Mouse (Mus musculus): ENCODE data around the gene Pet100.

Pet100 gene

DNA sequence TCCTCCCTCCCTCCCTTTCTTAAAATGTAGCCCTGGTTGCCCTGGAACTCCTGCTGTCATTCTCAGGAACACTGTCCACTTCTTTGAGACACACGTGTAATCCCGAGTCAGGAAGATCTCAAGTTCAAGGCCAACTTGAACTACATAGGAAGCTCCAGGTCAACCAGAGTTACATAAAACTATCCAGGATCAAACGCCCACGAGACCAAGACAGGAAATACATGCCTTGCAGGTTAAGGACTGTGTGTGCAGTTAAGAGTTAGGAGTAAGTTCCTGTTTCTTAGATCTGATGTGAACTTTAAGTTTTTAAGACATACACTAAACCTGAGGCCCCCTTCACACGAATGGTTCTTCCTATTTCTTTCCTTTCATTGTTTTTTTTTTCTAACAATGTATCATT, 5.6 kb downstream of the Pet100 start:
- DNase-seq (ENCODE audit: low spot score): no peak

DNA sequence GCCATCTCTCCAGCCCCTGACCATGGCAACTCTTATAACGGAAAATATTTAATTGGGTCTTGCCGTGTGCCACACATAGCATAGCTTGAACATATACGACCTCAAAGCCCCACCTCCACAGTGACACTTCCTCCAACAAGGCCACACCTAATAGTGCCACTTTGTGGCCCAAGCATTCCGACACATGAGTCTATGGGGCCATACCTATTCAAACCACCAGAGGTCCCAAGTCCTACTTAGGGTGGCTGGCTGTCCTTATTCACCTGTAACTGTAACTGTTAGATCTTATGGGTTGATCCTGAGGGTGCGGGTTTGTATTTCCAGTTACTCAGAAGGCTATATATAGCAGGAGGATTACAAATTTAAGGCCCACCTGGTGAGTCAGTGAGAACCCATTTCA, 6.7 kb downstream of the Pet100 start:
- DNase-seq (ENCODE audit: low spot score): peak; percentile 45

DNA sequence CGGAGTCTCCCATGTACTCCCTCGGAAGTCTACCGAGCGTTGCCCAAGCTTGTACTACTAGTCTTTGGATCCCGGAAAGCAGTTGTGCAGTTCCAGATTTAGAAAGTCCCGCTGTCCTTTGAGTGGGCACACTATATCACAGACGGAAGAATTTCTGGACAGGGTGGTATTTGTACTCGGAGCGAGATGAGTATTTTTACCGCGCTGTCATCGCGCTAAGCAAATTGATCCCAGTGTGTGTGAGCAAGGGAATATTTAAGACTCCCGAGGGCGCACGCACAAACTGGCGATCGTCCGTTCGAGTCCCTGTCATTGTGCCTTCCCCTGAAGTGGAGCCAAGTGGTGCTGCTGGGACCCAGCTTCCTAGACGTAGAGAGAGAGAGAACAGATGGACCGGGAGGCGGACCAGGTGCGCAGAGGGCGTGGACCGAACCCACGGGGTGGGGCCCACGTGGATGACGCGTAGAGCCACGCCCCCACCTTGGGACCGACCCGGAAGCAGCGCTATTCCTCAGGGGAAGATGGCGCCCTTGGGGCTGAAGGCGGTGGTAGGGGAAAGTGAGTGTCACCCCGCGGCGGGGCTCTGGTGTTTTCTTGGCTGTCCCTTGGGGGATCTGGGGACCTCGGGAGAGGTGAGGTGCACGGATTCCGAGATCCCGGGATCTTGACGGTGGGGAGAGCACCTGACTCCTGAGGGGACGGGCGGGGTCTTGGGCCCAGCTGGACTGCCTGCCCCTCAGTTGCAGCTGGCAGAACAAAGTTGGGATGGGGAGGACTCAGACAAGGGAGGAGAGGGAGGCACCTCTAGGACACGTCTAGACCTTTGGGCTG, 9.5 kb downstream of the Pet100 start, which contains the start of gene Stxbp2:
Gene Stxbp2, plus strand, starts transcription at position 309 of the 831 bp plus-strand sequence.
- DNase-seq (ENCODE audit: low spot score): peak; percentile 69

DNA sequence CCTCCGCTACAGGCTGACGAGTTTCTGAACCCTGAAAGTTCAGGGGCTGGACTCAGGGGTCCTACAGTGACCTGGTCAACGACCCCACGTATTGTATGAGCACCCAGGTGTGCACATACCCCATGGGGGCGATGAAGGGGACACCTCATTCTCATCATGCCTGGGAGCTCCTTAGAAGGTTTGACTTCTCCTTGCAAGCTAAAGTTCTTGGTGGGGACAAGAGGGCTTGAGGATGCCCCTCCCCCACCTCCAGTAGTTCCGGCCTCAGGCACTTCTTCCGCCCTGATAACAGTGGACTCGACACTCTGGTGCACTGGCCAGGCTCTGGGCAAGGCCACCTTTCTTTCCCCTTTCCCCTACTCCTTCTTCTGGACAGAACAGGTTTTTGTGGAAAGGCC, 10.1 kb downstream of the Pet100 start:
- DNase-seq (ENCODE audit: low spot score): peak; percentile 28

GRCm38 (mm10) chr8:3645804-3646203, 24.5 kb downstream of the Pet100 start:
- peak; percentile 8 for DNase-seq (ENCODE audit: low spot score)

GRCm38 (mm10) chr8:3646824-3647531, 25.6 kb downstream of the Pet100 start:
- DNase-seq (ENCODE audit: low spot score): no peak

DNA sequence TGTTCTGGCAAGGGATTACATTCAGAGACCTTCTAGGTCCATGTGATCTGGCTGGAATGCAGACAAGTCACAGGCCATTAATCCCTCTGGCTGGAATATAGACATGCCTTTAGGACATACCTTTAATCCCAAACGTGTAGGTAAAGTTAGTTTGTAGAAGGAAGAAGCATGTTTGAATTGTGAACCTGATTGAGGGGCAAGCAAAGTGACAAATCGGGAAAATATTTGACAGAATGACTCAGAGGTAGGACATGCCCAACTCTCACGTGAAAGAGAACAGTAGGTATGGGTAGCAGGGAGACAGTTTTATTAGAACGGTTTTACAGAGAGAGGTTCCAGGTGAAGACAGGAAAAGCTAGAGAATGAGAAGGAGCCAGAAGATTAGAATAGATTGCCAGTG, 26.2 kb downstream of the Pet100 start:
- DNase-seq (ENCODE audit: low spot score): no peak

GRCm38 (mm10) chr8:3648268-3648667, 26.9 kb downstream of the Pet100 start:
- no peak for DNase-seq (ENCODE audit: low spot score)

- peak; percentile 57 for DNase-seq (ENCODE audit: low spot score)
These were observed 27.6 kb downstream of the Pet100 start for GRCm38 (mm10) chr8:3648990-3649389.

DNA sequence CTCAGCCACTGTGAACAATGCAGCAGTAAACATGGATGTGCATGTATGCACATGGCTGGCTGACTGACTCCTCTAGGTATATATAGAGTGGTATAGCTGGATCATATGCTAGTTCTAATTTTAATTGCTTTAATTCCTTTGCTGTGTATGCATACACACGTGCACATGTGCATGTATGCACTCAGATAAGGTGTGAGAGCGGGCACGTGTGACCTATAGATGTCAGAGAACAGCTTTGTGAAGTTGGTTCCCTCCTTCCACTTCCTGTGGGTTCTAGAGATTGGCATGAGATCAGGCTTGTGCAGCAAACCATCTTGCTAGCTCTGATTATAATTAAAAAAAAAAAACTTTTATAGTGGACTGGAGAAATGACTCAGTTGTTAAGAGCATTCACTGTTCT, 31.5 kb downstream of the Pet100 start:
- DNase-seq (ENCODE audit: low spot score): no peak

GRCm38 (mm10) chr8:3654726-3655508, 33.6 kb downstream of the Pet100 start:
- DNase-seq (ENCODE audit: low spot score): no peak

- DNase-seq (ENCODE audit: low spot score): no peak
These were observed 34.2 kb downstream of the Pet100 start, which contains the start of gene Retn for GRCm38 (mm10) chr8:3655526-3655925. Retn (plus strand) TSS chr8:3655770.

- DNase-seq (ENCODE audit: low spot score): peak; percentile 53
These were observed 35.5 kb downstream of the Pet100 start for GRCm38 (mm10) chr8:3656725-3657381.

DNA sequence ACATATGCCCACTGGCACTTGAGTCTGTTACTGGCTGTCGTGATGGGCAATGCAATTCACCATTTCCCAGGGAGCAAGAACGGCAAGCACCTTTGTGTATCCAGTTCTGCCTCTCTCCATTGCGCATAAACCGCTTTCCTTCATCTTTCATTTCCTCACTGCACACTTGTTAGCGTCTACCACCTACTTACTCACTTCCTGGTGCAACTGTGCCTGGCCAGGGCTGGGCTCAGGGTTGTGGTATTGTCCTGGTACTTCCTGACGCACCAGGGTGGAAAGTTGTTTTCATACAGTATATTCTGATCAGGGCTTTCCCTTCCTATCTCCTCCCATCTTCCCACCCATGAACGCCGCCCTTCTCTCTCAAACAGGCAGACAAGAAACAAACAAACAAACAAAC, 39.5 kb downstream of the Pet100 start:
- DNase-seq (ENCODE audit: low spot score): no peak

DNA sequence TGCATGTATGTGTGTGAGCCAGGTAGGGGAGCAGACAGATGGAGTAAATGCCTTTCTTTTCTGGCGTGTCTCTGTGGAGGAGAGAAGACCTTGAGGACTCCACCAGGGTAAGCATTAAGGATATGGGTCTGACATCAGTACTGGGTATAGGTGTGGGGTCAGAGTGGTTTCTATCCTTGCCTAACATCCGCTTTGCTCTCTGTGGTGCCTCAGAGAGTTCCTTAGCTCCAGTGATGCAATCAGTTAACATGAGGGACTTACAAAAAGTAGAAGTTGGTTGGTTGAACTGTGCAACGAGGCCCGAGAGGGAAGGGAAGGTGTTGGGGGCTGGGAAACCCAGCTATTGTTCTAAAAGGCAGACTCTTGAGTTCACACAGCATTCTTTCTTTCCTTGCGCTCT, 43.1 kb downstream of the Pet100 start:
- DNase-seq (ENCODE audit: low spot score): no peak

- no peak for DNase-seq (ENCODE audit: low spot score)
These were observed 44.2 kb downstream of the Pet100 start, which contains the start of gene Mcemp1 for GRCm38 (mm10) chr8:3665507-3665906. Mcemp1 (plus strand) TSS chr8:3665754.

DNA sequence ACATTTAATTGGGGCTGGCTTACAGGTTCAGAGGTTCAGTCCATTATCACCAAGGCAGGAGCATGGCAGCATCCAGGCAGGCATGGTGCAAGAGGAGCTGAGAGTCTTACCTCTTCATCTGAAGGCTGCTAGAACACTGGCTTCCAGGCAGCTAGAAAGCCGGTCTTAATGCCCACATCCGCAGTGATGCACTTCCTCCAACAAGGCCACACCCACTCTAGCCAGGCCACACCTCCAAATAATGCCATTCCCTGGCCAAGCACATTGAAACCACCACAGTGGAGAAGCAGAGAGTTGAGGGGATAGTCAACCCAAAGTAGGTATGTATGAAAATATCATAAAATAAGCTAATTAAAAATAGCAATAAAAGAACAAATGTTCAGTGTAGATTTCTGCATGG, 49.0 kb downstream of the Pet100 start:
- no peak for DNase-seq (ENCODE audit: low spot score)

DNA sequence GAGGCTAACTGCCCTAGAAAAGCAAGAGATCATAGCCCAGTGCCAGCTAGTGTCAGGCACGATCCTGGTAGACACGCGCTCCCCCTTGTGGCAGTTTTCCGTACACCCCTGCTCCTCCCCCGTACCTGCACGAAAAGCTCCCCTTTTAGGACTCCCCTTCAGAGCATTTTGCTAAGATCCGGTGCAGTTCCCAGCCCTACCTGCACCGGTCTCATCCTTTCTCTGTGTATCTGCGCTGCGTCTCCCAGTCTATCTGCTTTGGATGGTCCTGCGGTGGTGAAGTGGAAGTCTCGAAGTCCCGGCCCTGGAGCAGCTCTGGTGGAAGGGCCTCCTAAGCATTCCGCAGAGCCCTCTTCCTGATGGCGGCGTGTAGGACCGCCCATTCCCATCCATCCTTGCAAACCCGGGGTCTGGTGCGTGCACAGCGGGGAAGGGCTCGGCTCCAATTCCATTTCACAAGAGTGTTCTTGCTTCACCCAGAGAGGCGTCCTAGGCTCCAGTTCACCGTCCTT, 50.7 kb downstream of the Pet100 start, which contains the start of gene Fcor:
Gene Fcor, minus strand, starts transcription at position 383 of the 512 bp plus-strand sequence.
- DNase-seq (ENCODE audit: low spot score): peak; percentile 90

DNA sequence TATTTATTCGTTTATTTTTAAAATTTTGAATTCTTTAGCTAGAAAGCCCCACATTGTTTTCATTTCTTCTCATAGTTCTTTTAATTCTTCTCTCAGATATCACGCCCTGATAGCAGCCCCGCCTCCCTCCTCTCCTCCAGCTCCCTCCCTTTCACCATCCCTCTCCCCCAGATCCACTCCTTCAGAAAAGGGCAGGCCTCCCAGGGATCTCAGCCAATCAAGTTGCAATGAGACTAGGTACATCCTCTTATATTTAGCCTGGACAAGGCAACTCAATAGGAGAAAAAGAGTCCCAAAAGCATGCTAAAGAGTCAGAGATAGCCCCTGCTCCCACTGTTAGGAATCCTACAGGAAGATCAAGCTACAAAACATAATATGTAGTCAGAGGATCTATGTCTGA, 53.3 kb downstream of the Pet100 start:
- no peak for DNase-seq (ENCODE audit: low spot score)
